Mouse (Mus musculus): ENCODE measurements around the gene Slc9a1.

The Slc9a1 gene

DNA sequence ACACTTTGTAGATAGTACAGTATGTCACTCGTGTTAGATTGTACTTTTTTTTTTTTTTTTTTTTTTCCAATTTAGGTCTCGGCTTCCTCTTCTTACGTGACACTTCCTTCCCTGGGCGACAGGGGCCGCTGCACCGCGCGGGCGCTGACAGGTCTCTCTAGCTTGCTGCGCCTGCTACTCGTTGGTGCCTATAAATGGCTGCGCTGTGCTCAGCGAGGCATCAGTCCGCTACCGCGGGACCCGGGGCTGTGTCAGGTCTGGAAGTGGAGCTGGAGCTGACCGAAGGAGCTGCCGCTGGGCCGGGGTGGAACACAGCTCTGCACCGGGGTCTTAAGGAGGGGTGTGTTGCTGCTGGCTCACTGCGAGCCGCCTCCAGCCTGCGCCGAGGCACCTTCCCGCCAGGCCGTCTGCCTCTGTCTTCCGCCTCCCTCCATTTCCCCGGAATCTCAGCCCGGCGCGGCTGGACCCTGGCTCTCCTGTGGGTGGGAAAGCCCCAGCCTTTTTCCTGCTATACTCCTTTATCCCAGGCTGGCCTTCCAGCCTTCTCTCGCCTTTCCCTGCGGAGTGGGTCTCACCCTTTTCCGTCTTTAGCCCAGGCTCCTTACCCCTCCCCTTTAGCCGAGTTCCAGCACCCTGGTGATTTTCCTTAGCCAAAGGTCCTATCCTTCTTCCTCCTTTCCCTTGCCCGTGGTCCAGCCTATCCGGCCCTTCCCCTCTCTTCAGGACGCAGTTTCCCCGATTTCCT lies at the start of gene Slc9a1:
Slc9a1 (plus strand) TSS at position 154 of the 745 bp plus-strand sequence.
- in situ Hi-C loops (cut with MboI, MseI): no loop called here

- in situ Hi-C loops (cut with MboI, MseI): no loop called here
These were observed 41.4 kb upstream of the Slc9a1 start for GRCm38 (mm10) chr4:133328129-133328528.

DNA sequence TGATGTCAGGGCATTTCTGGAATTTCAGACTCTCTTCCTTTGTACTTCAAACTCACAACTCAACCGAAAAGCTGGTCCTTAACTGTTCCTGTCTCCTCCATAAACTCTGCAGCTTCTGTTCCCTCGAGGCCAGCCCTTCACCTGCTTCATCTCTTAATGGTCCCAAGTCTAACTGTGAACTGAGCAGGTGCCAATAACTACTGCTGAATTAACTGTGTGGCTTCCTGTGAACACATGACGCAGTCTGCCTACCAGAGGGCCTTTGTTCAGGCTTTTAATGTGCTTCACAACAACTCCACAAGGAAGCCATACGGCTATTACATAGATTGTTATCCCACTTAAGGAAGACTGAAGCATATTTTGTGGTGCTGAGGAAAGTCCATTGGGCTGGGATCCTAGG lies 39.2 kb upstream of the Slc9a1 start:
- in situ Hi-C loops (cut with MboI, MseI): no loop called here

DNA sequence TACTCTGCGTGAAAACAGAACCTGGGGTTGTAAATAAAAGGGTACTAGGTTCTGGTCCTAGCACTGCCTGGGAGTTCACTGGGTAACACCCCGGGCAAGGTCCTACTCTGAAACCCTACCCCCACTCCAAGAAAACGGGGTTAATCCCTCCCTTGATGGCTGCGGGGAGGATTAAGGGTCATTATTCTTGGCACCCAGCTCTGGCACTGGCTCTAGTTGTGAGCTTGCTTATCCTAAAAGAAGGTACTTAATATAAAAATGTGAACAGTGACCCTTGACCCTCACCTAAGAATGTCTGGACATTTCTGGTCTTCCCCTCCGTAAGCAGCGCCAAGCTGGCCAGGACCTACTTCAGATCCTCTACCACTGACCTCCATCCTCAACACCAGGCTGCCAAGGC lies 36.2 kb upstream of the Slc9a1 start:
- in situ Hi-C loops (cut with MboI, MseI): no loop called here

DNA sequence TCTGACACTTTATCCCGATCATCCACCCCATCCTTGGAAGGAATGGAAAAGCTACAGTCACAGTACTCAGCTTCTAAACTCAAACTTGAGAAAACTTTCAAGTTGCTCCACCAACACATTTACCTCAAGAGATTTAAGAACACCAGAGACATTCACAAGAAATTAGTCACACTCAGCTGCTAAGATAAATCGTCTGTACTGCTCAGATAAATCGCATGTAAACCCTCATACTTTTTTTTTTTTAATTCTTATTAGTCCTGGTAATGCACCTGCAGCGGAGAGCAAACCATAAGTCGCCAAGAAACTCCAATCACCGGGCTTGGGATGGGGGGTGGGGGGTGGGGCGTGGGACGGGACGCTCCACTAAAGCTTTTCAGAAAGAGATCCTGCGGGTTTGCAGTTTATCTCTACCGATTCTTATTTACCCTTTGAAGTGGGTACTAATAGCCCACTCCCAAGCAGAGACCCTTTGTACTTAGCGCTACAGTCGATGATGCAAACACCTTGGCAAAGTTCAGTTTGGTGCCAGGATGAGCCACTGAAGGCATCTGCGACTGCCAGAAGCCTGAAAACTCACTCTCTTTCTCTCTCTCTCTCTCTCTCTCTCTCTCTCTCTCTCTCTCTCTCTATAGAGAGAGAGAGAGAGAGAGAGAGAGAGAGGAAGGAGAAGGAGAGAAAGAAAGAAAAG lies 31.5 kb upstream of the Slc9a1 start:
- in situ Hi-C loops (cut with MboI, MseI): no loop called here

DNA sequence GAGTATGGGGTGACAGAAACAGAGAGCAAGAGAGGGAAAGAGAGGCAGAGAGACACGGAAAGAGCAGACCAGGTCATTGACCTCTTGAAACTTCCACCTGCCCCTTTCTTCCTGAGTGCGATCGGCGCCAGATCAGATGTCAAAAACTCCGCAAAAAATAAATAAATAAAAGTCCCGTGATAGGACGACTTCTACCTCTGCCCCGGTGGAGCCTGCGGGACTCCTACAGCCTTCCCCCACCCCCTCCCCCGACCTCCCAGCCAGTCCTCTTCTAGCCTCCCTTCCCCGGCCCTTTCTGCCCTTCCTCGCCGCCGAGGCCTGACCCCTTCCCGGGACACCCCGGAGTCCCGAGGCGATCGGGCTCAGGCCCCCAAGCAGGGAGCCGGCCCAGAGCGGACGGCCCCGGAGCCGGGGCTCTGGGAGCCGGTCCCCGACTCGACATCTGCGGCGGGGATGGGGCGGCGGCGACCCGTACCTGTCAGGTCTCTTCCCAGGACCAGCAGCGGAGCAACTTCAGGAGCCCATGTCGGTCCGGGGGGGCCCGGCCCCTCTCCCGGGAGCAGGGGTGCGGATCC lies 30.9 kb upstream of the Slc9a1 start:
- in situ Hi-C loops (cut with MboI, MseI): no loop called here

DNA sequence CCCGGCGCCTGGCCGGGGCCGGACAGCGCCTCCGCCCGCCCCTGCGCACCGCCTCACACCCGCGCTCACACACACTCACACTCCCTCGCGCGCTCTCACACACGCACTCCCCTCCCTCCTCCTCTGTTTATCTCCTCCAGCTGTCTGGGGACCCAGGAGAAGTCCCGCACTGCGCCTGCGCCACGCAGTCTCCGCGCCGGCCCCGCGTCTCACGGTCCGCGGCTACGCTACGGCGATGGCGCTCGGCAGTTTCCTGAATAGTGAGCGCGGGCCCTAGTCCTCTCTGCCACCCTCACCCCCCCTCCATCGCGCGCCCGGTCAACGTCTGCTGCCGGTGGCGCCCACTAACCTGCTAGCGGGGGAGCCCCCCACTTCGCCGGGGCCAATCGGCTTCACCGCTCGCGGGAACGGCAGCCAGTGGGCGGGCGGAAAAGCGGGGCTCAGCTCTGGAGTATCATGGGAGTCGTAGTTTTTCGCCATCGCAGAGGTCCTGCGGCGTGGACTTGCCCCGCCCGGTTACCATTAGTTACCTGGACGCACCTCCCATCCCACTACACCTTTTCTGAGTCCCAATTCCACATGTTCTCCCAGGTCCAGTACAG lies 30.3 kb upstream of the Slc9a1 start:
- in situ Hi-C loops (cut with MboI, MseI): no loop called here

- in situ Hi-C loops (cut with MboI, MseI): no loop called here
These were observed 29.3 kb upstream of the Slc9a1 start for GRCm38 (mm10) chr4:133340217-133340616.

DNA sequence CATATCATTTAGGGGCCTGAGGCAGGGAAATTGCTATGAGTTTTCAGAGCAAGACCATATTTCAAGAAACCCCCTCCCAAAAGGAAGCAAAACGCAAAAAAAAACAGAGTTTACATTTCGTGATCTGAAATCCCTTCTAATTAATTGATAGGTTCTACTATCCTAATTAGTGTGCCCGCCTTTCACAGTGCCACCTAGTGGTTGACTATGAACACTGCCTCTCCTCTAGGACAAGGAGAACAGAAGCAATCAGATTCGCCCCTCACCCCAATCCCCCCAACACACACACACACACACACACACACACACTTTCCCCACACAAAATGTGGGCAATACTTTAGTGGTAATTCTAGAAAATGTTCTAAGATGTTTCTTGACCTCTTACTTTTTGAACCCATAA lies 25.4 kb upstream of the Slc9a1 start:
- in situ Hi-C loops (cut with MboI, MseI): no loop called here

DNA sequence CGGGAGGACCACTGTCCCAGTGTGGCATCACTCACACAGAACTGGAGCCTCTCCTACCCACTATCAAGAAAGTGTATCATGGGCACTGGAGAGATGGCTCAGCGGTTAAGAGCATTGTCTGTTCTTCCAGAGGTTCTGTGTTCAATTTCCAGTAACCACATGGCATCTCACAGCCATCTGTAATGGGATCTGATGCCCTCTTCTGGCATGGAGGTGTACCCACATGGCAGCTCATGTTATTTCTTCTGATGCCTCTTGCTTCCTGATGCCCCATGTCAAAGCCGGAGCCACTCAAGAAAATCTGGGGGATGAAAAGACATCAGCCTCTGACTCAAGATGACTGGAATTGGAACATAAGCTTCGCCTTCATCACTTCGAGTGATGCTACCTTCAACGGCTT lies 23.8 kb upstream of the Slc9a1 start:
- in situ Hi-C loops (cut with MboI, MseI): no loop called here

- in situ Hi-C loops (cut with MboI, MseI): no loop called here
These were observed 22.9 kb upstream of the Slc9a1 start for GRCm38 (mm10) chr4:133346577-133346976.

DNA sequence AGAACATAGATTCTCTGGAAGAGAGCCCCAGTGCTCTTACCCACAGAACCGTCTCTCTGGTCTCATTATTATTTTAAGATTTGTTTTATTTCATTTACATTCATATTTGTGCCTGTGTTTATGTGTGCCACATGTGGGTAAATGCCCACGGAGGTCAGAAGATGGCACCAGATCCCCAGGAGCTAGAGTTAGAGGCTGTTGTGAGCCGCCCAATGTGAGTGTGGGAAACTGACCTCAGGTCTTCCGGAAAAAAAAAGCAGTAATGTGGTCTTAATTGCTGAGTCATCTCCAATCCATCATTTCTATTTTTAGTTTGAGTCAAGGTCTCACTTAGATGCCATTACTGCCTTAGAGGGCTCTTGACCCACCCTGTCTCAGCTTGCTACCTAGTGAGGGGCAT lies 21.9 kb upstream of the Slc9a1 start:
- in situ Hi-C loops (cut with MboI, MseI): no loop called here

GRCm38 (mm10) chr4:133348051-133348775 lies 21.3 kb upstream of the Slc9a1 start:
- in situ Hi-C loops (cut with MboI, MseI): no loop called here

- in situ Hi-C loops (cut with MboI, MseI): loop anchor here (10.0 kb wide), 1 partner anchor 778 kb away; no protein-coding TSS in a partner anchor
These were observed 16.7 kb upstream of the Slc9a1 start for GRCm38 (mm10) chr4:133352797-133353196.

- in situ Hi-C loops (cut with MboI, MseI): loop anchor here (10.0 kb wide), 1 partner anchor 779 kb away; no protein-coding TSS in a partner anchor
These were observed 15.8 kb upstream of the Slc9a1 start, which contains the start of gene Wdtc1 for GRCm38 (mm10) chr4:133353367-133354365. Wdtc1 (minus strand) TSS chr4:133353481.

DNA sequence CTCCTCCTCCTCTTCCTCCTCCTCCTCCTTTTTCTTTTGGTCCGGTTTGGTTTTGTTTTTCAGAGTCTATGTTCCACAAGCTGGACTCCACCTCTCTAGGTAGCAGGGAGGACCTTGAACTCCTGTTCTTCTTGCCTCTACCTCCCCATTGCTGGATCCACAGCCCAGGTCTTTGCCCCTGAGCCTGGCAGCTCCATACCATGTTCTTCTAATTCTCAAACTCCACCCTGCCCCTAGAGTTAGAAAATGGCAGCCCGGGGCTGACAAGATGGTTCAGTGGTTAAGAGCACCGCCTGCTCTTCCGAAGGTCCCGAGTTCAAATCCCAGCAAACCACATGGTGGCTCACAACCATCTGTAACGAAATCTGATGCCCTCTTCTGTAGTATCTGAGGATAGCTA lies 14.9 kb upstream of the Slc9a1 start:
- in situ Hi-C loops (cut with MboI, MseI): loop anchor here (10.0 kb wide), 1 partner anchor 780 kb away; no protein-coding TSS in a partner anchor

- in situ Hi-C loops (cut with MboI, MseI): no loop called here
These were observed 1.1 kb downstream of the Slc9a1 start for GRCm38 (mm10) chr4:133370298-133371274.

DNA sequence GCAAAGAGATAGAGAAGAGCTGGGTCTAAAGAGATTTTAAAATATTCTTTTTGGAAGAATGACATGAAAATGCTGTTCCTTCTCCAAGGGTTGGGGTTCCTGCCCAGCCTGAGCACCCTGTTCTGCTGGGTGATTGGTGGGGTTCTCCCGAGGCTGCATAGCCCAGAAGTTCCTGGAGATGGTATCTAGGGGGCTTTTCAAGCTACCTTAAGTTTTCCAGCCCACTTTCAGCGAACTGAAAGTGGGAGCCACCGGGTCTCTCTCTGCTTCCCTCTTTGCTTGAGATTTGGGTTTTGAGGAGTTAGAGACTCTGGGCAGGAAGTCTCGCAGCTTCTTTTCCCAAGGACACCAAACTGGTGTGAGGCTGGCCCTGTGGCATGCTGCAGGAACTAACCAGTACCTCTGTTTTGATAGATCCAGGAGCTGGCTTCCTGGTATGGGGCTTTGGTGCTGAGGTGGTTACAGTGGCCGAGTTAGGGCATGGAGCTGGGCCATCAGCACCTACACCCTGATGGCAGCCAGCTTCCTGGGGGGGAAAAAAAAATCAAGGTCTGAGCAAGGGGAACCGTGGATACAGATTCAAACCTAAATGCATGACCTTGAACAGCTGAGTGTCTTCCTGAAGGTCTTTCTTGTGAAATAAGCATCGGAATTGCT lies 2.2 kb downstream of the Slc9a1 start:
- in situ Hi-C loops (cut with MboI, MseI): no loop called here

GRCm38 (mm10) chr4:133372278-133372665 lies 2.8 kb downstream of the Slc9a1 start:
- in situ Hi-C loops (cut with MboI, MseI): no loop called here
